Mouse (Mus musculus) forebrain, embryonic 10.5 days (tissue): ENCODE results near the gene Galnt13. TPM values are rescaled to one million over a fixed set of nuclear protein-coding genes. Genes with fewer than 3 reads are reported as not detected.

Source experiments
- DNase-seq: peaks from one replicate; pipeline ENCODE4 v3.0.0-alpha.2; 2017; ENCODE audit warnings: low spot score; ENCODE audit errors: extremely low spot score
- H3K27ac ChIP-seq: fragments of 300-500 bp; sonication (generic); 2 replicates; pipeline ENCODE4 v1.5.1; 2016; ENCODE audit warnings: mild to moderate bottlenecking
- H3K27me3 ChIP-seq: fragments of 300-500 bp; sonication (generic); 2 replicates; pipeline ENCODE4 v1.6.1; 2016; ENCODE audit warnings: mild to moderate bottlenecking; ENCODE audit not compliant: poor library complexity, severe bottlenecking
- H3K36me3 ChIP-seq: fragments of 300-500 bp; sonication (generic); replicated peaks from 2 replicates; pipeline ENCODE4 v1.6.1; 2016; ENCODE audit warnings: mild to moderate bottlenecking, moderate library complexity
- H3K4me1 ChIP-seq: fragments of 300-500 bp; sonication (generic); 2 replicates; pipeline ENCODE4 v1.6.1; 2016
- H3K4me3 ChIP-seq: fragments of 300-500 bp; sonication (generic); 2 replicates; pipeline ENCODE4 v1.5.1; 2016; ENCODE audit warnings: mild to moderate bottlenecking, moderate library complexity
- H3K9me3 ChIP-seq: fragments of 300-500 bp; sonication (generic); 2 replicates; pipeline ENCODE4 v1.6.1; 2016; ENCODE audit warnings: mild to moderate bottlenecking, moderate library complexity
- WGBS: fragments of 180-500 bp; shearing (Covaris S2); methylation state at CpG from one replicate; pipeline ENCODE4 v1.1.7; 2016; 5-methylcytosine and 5-hydroxymethylcytosine counted together
- polyA plus RNA-seq: library from polyadenylated mRNA; unstranded; fragments of >200 nt; fragmentation: Nextera tagmentation; extraction: Ambion mirVana; gene quantifications from 2 replicates; pipeline ENCODE4 v1.2.1, GENCODE M21; 2016

The Galnt13 gene
- polyA plus RNA-seq, 1 experiment from 2014 or later: 2.6 TPM

GRCm38 (mm10) chr2:55164781-55165180 lies 728.7 kb downstream of the Galnt13 start:
- 88% methylated on average over 3 of the region's 3 CpGs for WGBS
- Histone ChIP-seq H3K27me3 (no peaks in the 10 kb centered on the region), H3K9me3 (no peaks in the 10 kb centered on the region), H3K4me1 (no peaks in the 10 kb centered on the region), H3K36me3 (no peaks in the 10 kb centered on the region), H3K4me3 (no peak overlapping the region), H3K27ac (no peak overlapping the region)
- no peak for DNase-seq
